Mouse (Mus musculus) heart, embryonic 14.5 days (tissue): ENCODE measurements around the gene Them5. TPM values are rescaled to one million over a fixed set of nuclear protein-coding genes. Genes with fewer than 3 reads are reported as not detected.
A peak's percentile ranks its signal among the peaks of the same experiment; 100 is the strongest.

Source experiments
- ATAC-seq: fragments of 200-750 bp; cut with Nextera tagmentation; 2 replicates; pipeline ENCODE4 v1.8.0; 2017; ENCODE audit warnings: low read depth, moderate TSS enrichment; ENCODE audit not compliant: insufficient number of reproducible peaks, insufficient read depth, low FRiP score
- H3K27ac ChIP-seq, 2 experiments: fragments of 200-500 bp in 1 of 2; fragments of 300-500 bp in 1 of 2; sonication (generic) in 1 of 2; replicated peaks in 1 of 2; 2 replicates each; pipeline ENCODE4 v1.5.1; 2012 to 2014; ENCODE audit warnings: low read depth in 2 of 2, low read length in 2 of 2, control low read depth in 1 of 2, mild to moderate bottlenecking in 1 of 2, mixed read lengths in 1 of 2; ENCODE audit not compliant: control insufficient read depth in 1 of 2, insufficient read depth in 1 of 2
- H3K27me3 ChIP-seq: fragments of 300-500 bp; sonication (generic); 2 replicates; pipeline ENCODE4 v1.6.1; 2014; ENCODE audit warnings: mild to moderate bottlenecking, low read length, control low read depth; ENCODE audit not compliant: control insufficient read depth, insufficient read depth
- H3K36me3 ChIP-seq: fragments of 300-500 bp; sonication (generic); 2 replicates; pipeline ENCODE4 v1.6.1; 2014; ENCODE audit warnings: mild to moderate bottlenecking, control low read depth, low read length, mixed read lengths; ENCODE audit not compliant: control insufficient read depth, insufficient read depth
- H3K4me1 ChIP-seq, 2 experiments: fragments of 200-500 bp in 1 of 2; fragments of 300-500 bp in 1 of 2; sonication (generic) in 1 of 2; 2 replicates each; pipeline ENCODE4 v1.6.1; 2012 to 2014; ENCODE audit warnings: low read length in 2 of 2, control low read depth in 1 of 2, mixed read lengths in 1 of 2; ENCODE audit not compliant: control insufficient read depth in 2 of 2, insufficient read depth in 2 of 2
- H3K4me2 ChIP-seq: fragments of 300-500 bp; sonication (generic); 2 replicates; pipeline ENCODE4 v1.6.1; 2014; ENCODE audit warnings: mild to moderate bottlenecking, low read length
- H3K4me3 ChIP-seq, 2 experiments: fragments of 200-500 bp in 1 of 2; fragments of 300-500 bp in 1 of 2; sonication (generic) in 1 of 2; 2 replicates each; pipeline ENCODE4 v1.5.1; 2012 to 2014; ENCODE audit warnings: low read length in 2 of 2, mild to moderate bottlenecking in 2 of 2, control low read depth in 1 of 2, low read depth in 1 of 2, moderate library complexity in 1 of 2; ENCODE audit not compliant: control insufficient read depth in 1 of 2, insufficient read depth in 1 of 2
- H3K9ac ChIP-seq: fragments of 300-500 bp; sonication (generic); 2 replicates; pipeline ENCODE4 v1.6.1; 2014; ENCODE audit warnings: mild to moderate bottlenecking, low read length
- H3K9me3 ChIP-seq: fragments of 300-500 bp; sonication (generic); 2 replicates; pipeline ENCODE4 v1.6.1; 2016; ENCODE audit warnings: low read length, control low read depth; ENCODE audit not compliant: control insufficient read depth
- WGBS: fragments of 180-500 bp; shearing (Covaris S2); extraction: QIAGEN DNeasy Blood & Tissue Kit; methylation state at CpG from one replicate; pipeline ENCODE4 v1.1.7; 2014; 5-methylcytosine and 5-hydroxymethylcytosine counted together
- polyA plus RNA-seq: library from polyadenylated mRNA; unstranded; fragments of >200 nt; fragmentation: Nextera tagmentation; extraction: Ambion mirVana; gene quantifications from 2 replicates; pipeline ENCODE4 v1.2.1, GENCODE M21; 2014

Gene Them5
- polyA plus RNA-seq, 1 experiment from 2014 or later, result not detected

GRCm38 (mm10) chr3:94362138-94362537 is 20.2 kb downstream of the Them5 start, which contains the start of gene C2cd4d:
TSS of gene C2cd4d (plus strand) at chr3:94362438.
- Histone ChIP-seq H3K9ac (peak within 1 kb of the TSS; percentile 78), H3K4me2 (peak within 1 kb of the TSS; percentile 97), H3K4me1 (no peaks in the 10 kb centered on the region), H3K36me3 (no peaks in the 10 kb centered on the region), H3K4me3 (peak within 1 kb of the TSS; percentile 61 to 65), H3K27me3 (peaks cover 44% of the 10 kb centered on the region), H3K27ac (no peak within 1 kb of the TSS), H3K9me3 (0 out of 2 replicates have a peak, but pooled peaks cover 3% of the 10 kb centered on the region)
- ATAC-seq, result no peak
- 61% methylated on average over 7 of the region's 7 CpGs for WGBS

- H3K27me3 ChIP-seq, result peaks cover 44% of the 10 kb centered on the region
- WGBS, result 5% methylated on average over 97 of the region's 97 CpGs
- 0 out of 2 replicates have a peak, but pooled peaks cover 3% of the 10 kb centered on the region for H3K9me3 ChIP-seq
- peak overlapping the region; percentile 97 for H3K4me2 ChIP-seq
- peak overlapping the region; percentile 61 to 65 for H3K4me3 ChIP-seq
- H3K9ac ChIP-seq, result peak overlapping the region; percentile 78
- H3K4me1 ChIP-seq, result no peaks in the 10 kb centered on the region
- peak; percentile 48 for ATAC-seq
- H3K27ac ChIP-seq, result no peak overlapping the region
- H3K36me3 ChIP-seq, result no peaks in the 10 kb centered on the region
Measured at GRCm38 (mm10) chr3:94363291-94364153, 21.6 kb downstream of the Them5 start.

- Histone ChIP-seq H3K27me3 (peaks cover 44% of the 10 kb centered on the region), H3K4me3 (peak overlapping the region; percentile 61 to 65), H3K27ac (no peak overlapping the region), H3K4me2 (peak overlapping the region; percentile 97), H3K36me3 (no peaks in the 10 kb centered on the region), H3K4me1 (no peaks in the 10 kb centered on the region), H3K9ac (peak overlapping the region; percentile 78), H3K9me3 (0 out of 2 replicates have a peak, but pooled peaks cover 3% of the 10 kb centered on the region)
- ATAC-seq, result 0 out of 2 replicates have a peak, but pooled peaks have one; percentile 42
- WGBS, result 5% methylated on average over 23 of the region's 23 CpGs
Measured at GRCm38 (mm10) chr3:94364154-94364526, 22.2 kb downstream of the Them5 start.

DNA sequence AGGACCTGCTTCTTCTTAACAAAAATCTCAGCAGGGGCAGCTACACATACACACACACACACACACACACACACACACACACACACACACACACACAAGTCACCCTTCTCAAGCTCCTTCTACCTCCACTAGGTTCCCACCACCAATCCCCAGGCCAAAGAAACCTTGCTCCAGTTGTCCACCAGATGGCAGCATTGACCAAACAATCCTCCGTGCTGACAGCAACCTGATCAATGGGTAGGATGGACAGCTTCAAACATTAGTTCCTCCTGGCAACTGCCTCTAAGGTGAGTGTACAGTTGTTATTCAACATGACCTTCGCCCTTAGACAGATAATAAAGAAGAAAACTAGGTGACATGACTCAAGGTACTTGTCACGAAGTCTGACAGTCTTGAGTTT is 24.9 kb downstream of the Them5 start:
- Histone ChIP-seq H3K4me2 (no peak overlapping the region), H3K27ac (no peak overlapping the region), H3K27me3 (peaks cover 42% of the 10 kb centered on the region), H3K9ac (no peak overlapping the region), H3K4me1 (peaks cover 0 to 5% of the 10 kb centered on the region in 2 experiments; a peak in 2 of 4 replicates), H3K36me3 (no peaks in the 10 kb centered on the region), H3K4me3 (no peak overlapping the region), H3K9me3 (0 out of 2 replicates have a peak, but pooled peaks cover 3% of the 10 kb centered on the region)
- 23% methylated on average over 3 of the region's 3 CpGs for WGBS
- ATAC-seq, result no peak

DNA sequence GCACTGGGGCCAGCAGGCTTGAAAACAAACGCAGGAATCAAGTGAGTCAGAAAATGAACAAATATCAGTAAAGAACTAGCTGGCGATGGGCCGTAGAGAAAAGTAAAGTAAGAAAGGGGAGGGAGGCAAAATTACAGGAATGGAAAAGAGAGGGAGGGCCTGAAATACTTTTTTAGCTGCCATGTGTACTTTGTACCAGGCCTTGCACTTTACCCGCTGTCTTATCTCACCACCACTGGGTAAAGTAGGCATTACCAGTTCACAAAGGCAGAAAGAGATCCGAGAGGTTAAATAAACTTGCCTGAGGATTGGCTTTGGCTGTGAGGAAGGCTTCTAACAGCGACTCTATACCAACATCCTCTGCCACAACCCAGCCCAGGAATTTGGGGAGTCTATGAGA is 25.6 kb downstream of the Them5 start:
- H3K27ac ChIP-seq, result no peak overlapping the region
- no peak overlapping the region for H3K4me3 ChIP-seq
- no peak overlapping the region for H3K4me2 ChIP-seq
- no peak overlapping the region for H3K9ac ChIP-seq
- peaks cover 35% of the 10 kb centered on the region for H3K27me3 ChIP-seq
- ATAC-seq, result no peak
- H3K4me1 ChIP-seq, result peaks cover 2 to 13% of the 10 kb centered on the region in 2 experiments; a peak in 3 of 4 replicates
- H3K36me3 ChIP-seq, result no peaks in the 10 kb centered on the region
- H3K9me3 ChIP-seq, result 0 out of 2 replicates have a peak, but pooled peaks cover 3% of the 10 kb centered on the region
- WGBS, result 69% methylated on average over 6 of the region's 6 CpGs

GRCm38 (mm10) chr3:94368631-94369030 is 26.7 kb downstream of the Them5 start:
- WGBS, result 69% methylated on average over 6 of the region's 6 CpGs
- H3K9me3 ChIP-seq, result no peaks in the 10 kb centered on the region
- H3K27me3 ChIP-seq, result peaks cover 24% of the 10 kb centered on the region
- no peak overlapping the region for H3K4me2 ChIP-seq
- H3K4me1 ChIP-seq, result peaks cover 9 to 17% of the 10 kb centered on the region in 2 experiments; a peak in 3 of 4 replicates
- H3K9ac ChIP-seq, result no peak overlapping the region
- ATAC-seq, result no peak
- H3K36me3 ChIP-seq, result no peaks in the 10 kb centered on the region
- no peak overlapping the region for H3K4me3 ChIP-seq
- H3K27ac ChIP-seq, result no peak overlapping the region

DNA sequence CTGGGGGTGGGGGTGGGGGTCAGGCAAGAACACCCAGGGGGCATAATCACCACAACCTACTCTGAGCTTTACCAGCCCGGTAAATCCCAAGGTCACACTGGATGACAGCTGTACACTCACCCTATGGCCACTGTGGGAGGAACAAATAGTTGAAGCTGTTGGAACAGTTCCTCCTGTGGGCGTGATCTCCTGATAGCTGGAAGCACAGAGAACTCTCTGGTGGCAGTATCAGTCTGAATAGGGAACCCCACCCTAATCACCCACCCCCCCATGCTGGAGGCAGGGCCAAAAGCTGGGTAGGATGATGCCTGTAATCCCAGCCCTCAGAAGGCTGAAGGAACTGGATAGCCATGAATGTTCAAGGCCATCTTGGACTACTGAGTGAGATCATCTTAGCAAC is 27.8 kb downstream of the Them5 start:
- Histone ChIP-seq H3K9ac (no peak overlapping the region), H3K9me3 (no peaks in the 10 kb centered on the region), H3K4me2 (no peak overlapping the region), H3K4me3 (no peak overlapping the region), H3K36me3 (no peaks in the 10 kb centered on the region), H3K27me3 (peaks cover 15% of the 10 kb centered on the region), H3K27ac (no peak overlapping the region), H3K4me1 (peaks cover 11 to 21% of the 10 kb centered on the region in 2 experiments; a peak in 3 of 4 replicates)
- WGBS, result 29% methylated on average over 2 of the region's 2 CpGs
- no peak for ATAC-seq
